Mouse (Mus musculus) liver, embryonic 14.5 days (tissue): ENCODE results near the gene Rsl24d1. TPM values are rescaled to one million over a fixed set of nuclear protein-coding genes. Genes with fewer than 3 reads are reported as not detected.
"Not testable (repeated sequence)": the region's sequence is repeated elsewhere in the genome, so short reads cannot be mapped to it uniquely, and the experiment has no call there.

Experiments
- ATAC-seq: fragments of 200-750 bp; cut with Nextera tagmentation; 2 replicates; pipeline ENCODE4 v1.8.0; 2017; ENCODE audit warnings: moderate number of reproducible peaks, mild to moderate bottlenecking, moderate library complexity; ENCODE audit not compliant: insufficient read depth
- DNase-seq, 3 experiments: peaks; one replicate each; pipeline ENCODE4 v3.0.0-alpha.2; 2012 to 2013; ENCODE audit warnings: low read depth in 3 of 3, low spot score in 3 of 3
- H3K27ac ChIP-seq: fragments of 300-500 bp; sonication (generic); 2 replicates; pipeline ENCODE4 v1.5.1; 2014; ENCODE audit warnings: moderate library complexity, mild to moderate bottlenecking, control low read depth, inconsistent platforms
- H3K27me3 ChIP-seq: fragments of 300-500 bp; sonication (generic); 2 replicates; pipeline ENCODE4 v1.6.1; 2014; ENCODE audit warnings: mild to moderate bottlenecking, low read length, moderate library complexity; ENCODE audit not compliant: control insufficient read depth, insufficient read depth
- H3K36me3 ChIP-seq: fragments of 300-500 bp; sonication (generic); replicated peaks from 2 replicates; pipeline ENCODE4 v1.6.1; 2014; ENCODE audit warnings: low read depth; ENCODE audit not compliant: control insufficient read depth, insufficient read depth
- H3K4me1 ChIP-seq, 2 experiments: fragments of 200-500 bp in 1 of 2; fragments of 300-500 bp in 1 of 2; sonication (generic) in 1 of 2; replicated peaks; 2 replicates each; pipeline ENCODE4 v1.6.1; 2012 to 2014; ENCODE audit warnings: antibody characterized with exemption in 1 of 2, inconsistent platforms in 1 of 2, low read length in 1 of 2; ENCODE audit not compliant: control insufficient read depth in 2 of 2, insufficient read depth in 2 of 2
- H3K4me2 ChIP-seq: fragments of 300-500 bp; sonication (generic); 2 replicates; pipeline ENCODE4 v1.6.1; 2014; ENCODE audit warnings: low read depth, mild to moderate bottlenecking, control low read depth, moderate library complexity
- H3K4me3 ChIP-seq, 2 experiments: fragments of 200-500 bp in 1 of 2; fragments of 300-500 bp in 1 of 2; sonication (generic) in 1 of 2; 2 replicates each; pipeline ENCODE4 v1.5.1; 2012 to 2014; ENCODE audit warnings: low read depth in 2 of 2, low read length in 2 of 2, mild to moderate bottlenecking in 2 of 2, control low read depth in 1 of 2, inconsistent platforms in 1 of 2, moderate library complexity in 1 of 2; ENCODE audit not compliant: insufficient read depth in 1 of 2
- H3K9ac ChIP-seq: fragments of 300-500 bp; sonication (generic); replicated peaks from 2 replicates; pipeline ENCODE4 v1.6.1; 2014; ENCODE audit warnings: mild to moderate bottlenecking, control low read depth, moderate library complexity
- H3K9me3 ChIP-seq: fragments of 300-500 bp; sonication (generic); 2 replicates; pipeline ENCODE4 v1.6.1; 2016; ENCODE audit warnings: low read length, mixed read lengths; ENCODE audit not compliant: control insufficient read depth
- CTCF ChIP-seq: IDR thresholded peaks from 2 replicates; pipeline ENCODE4 v1.5.1; 2016; ENCODE audit warnings: antibody characterized with exemption, low read depth, control low read depth
- EP300 ChIP-seq: IDR thresholded peaks from 2 replicates; pipeline ENCODE4 v1.6.1; 2016; ENCODE audit warnings: antibody characterized with exemption, low read depth
- WGBS: fragments of 180-500 bp; shearing (Covaris S2); extraction: QIAGEN DNeasy Blood & Tissue Kit; methylation state at CpG from one replicate; pipeline ENCODE4 v1.1.7; 2014; ENCODE audit not compliant: insufficient replicate concordance; 5-methylcytosine and 5-hydroxymethylcytosine counted together
- polyA plus RNA-seq, 2 experiments: library from polyadenylated mRNA; depleted of rRNA in 1 of 2; stranded (reverse) in 1 of 2; unstranded in 1 of 2; fragments of >200 nt; fragmentation: Nextera tagmentation in 1 of 2; extraction: Ambion mirVana in 1 of 2; gene quantifications; 2 replicates each; pipeline versions ENCODE4 v1.2.1 to v1.2.3; 2012 to 2014

Gene Rsl24d1
- polyA plus RNA-seq, 2 experiments = 29.7 to 49.5 TPM

- Histone ChIP-seq H3K27ac (no peak overlapping the region), H3K9me3 (no peaks in the 10 kb centered on the region), H3K36me3 (no peaks in the 10 kb centered on the region), H3K9ac (no peak overlapping the region), H3K4me3 (no peak overlapping the region), H3K27me3 (peaks cover 16% of the 10 kb centered on the region), H3K4me1 (no peaks in the 10 kb centered on the region), H3K4me2 (no peak overlapping the region)
- DNase-seq (no peak), ATAC-seq (no peak)
- TF ChIP-seq EP300 (no peak), CTCF (no peak)
- 45% methylated on average over 1 of the region's 1 CpGs for WGBS
Measured at GRCm38 (mm10) chr9:73105141-73105540, 8.1 kb upstream of the Rsl24d1 start.

GRCm38 (mm10) chr9:73105771-73106170, 7.5 kb upstream of the Rsl24d1 start:
- Histone ChIP-seq H3K4me3 (no peak overlapping the region), H3K4me1 (no peaks in the 10 kb centered on the region), H3K9me3 (no peaks in the 10 kb centered on the region), H3K36me3 (no peaks in the 10 kb centered on the region), H3K27ac (no peak overlapping the region), H3K4me2 (no peak overlapping the region), H3K9ac (no peak overlapping the region), H3K27me3 (peaks cover 16% of the 10 kb centered on the region)
- DNase-seq (no peak), ATAC-seq (no peak)
- no peak for TF ChIP-seq CTCF

GRCm38 (mm10) chr9:73116704-73117103, 3.5 kb downstream of the Rsl24d1 start:
- WGBS = 74% methylated on average over 4 of the region's 6 CpGs
- not testable (repeated sequence) for H3K27ac ChIP-seq

GRCm38 (mm10) chr9:73118012-73118411, 4.8 kb downstream of the Rsl24d1 start:
- H3K9ac ChIP-seq = no peak overlapping the region
- no peak overlapping the region for H3K4me3 ChIP-seq
- ATAC-seq = no peak
- no peaks in the 10 kb centered on the region for H3K9me3 ChIP-seq
- peaks cover 0 to 3% of the 10 kb centered on the region in 2 experiments; a peak in 2 of 4 replicates for H3K4me1 ChIP-seq
- TF ChIP-seq CTCF (0 out of 2 replicates have a peak, but pooled peaks have one; percentile 25), EP300 (no peak)
- no peaks in the 10 kb centered on the region for H3K27me3 ChIP-seq
- no peak overlapping the region for H3K27ac ChIP-seq
- WGBS = 77% methylated on average over 4 of the region's 4 CpGs
- no peak for DNase-seq
- H3K36me3 ChIP-seq = peaks cover 28% of the 10 kb centered on the region
- no peak overlapping the region for H3K4me2 ChIP-seq

More at GRCm38 (mm10) chr9:73116704-73117103, 3.5 kb downstream of the Rsl24d1 start:
- not testable (repeated sequence) for ATAC-seq, H3K9me3 ChIP-seq, H3K27me3 ChIP-seq, DNase-seq, H3K4me3 ChIP-seq, H3K4me2 ChIP-seq, H3K4me1 ChIP-seq, H3K9ac ChIP-seq
- H3K36me3 ChIP-seq = peaks cover 28% of the 10 kb centered on the region

- H3K4me2 ChIP-seq = no peak overlapping the region
- WGBS = 67% methylated on average over 8 of the region's 8 CpGs
- H3K27me3 ChIP-seq = no peaks in the 10 kb centered on the region
- no peak overlapping the region for H3K27ac ChIP-seq
- H3K4me3 ChIP-seq = no peak overlapping the region
- ATAC-seq = no peak
- no peak overlapping the region for H3K9ac ChIP-seq
- peaks cover 0 to 2% of the 10 kb centered on the region in 2 experiments; a peak in 1 of 4 replicates for H3K4me1 ChIP-seq
- H3K9me3 ChIP-seq = no peaks in the 10 kb centered on the region
- DNase-seq = no peak
- TF ChIP-seq CTCF (peak; percentile 58), EP300 (no peak)
- peaks cover 39% of the 10 kb centered on the region for H3K36me3 ChIP-seq
Measured at GRCm38 (mm10) chr9:73121735-73122134, 8.5 kb downstream of the Rsl24d1 start.
